Mouse (Mus musculus): ENCODE results near the gene 4932438H23Rik.

The 4932438H23Rik gene

DNA sequence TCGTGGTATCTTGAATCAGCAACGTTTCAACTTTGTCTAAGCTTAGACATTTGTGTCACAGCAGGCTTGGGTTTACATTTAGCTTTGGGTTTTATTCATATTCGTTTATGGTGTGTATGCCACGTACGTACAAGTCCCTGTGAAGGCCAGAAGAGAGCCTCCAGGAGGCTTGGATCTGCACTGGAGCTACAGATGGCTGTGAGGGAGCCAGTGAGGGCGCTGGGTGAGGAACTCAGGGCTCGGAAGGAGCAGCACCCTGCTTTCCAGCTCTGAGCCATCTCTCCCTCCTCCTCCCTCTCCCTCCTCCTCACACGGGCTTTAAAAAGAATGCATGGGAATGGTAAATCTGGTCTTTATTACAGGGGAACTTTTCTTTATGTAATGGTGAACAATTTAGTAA, 41.3 kb downstream of the 4932438H23Rik start:
- no peak for TF ChIP-seq GATA4 (IDR thresholded peaks at IDR 0.05; ENCODE audit: insufficient replicate concordance, low read length)

GRCm38 (mm10) chr16:91045511-91045910, 49.4 kb downstream of the 4932438H23Rik start:
- TF ChIP-seq GATA4 (IDR thresholded peaks at IDR 0.05; ENCODE audit: insufficient replicate concordance, low read length), result no peak

DNA sequence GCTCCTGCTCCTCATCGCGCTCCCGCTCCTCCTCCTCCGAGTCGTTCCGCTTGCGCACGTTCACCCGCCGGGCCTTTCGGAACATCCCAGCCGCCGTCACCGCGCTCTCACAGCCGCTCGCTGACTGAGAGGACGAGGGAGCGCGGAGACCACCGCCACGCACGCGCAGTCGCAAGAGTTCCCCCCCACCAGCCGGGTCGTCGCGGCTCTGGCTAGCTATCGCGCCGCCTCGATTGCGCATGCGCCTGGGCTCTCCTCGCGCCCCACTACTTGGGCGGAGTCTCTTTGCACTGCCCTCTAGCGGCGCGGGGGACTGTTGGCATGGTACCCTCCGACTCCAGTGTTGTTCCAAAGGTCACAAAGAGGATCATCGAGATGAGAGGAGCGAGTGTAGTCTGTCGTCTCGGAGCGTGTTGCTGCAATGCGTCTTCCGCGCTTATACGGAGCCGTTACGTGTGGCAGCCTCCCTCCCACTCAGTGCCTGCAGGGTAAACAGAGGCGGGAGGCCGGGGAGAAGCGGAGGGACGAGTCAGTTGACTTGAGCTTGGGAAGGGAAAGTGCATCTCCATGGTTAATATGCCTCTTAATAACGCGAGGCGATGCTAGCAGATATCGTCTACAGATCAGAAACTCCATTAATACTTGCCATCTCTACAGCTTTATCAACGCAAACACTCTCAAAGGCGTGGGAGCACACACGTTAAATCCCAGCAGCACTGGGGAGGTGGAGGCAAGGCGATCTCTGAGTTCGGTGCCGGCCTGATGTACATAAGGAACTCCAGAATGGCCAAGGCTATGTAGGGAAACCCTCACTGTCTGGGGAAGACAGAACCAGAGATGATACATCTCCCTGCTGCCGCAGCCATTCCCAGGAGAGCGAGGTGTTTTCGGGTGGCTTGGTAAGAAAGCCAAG, 50.4 kb downstream of the 4932438H23Rik start, which contains the start of gene Paxbp1:
Gene Paxbp1 (minus strand): TSS at position 274 of the 913 bp plus-strand sequence.
- TF ChIP-seq GATA4 (IDR thresholded peaks at IDR 0.05; ENCODE audit: insufficient replicate concordance, low read length), result peak; percentile 81; the same call in 1 of the 2 replicates

DNA sequence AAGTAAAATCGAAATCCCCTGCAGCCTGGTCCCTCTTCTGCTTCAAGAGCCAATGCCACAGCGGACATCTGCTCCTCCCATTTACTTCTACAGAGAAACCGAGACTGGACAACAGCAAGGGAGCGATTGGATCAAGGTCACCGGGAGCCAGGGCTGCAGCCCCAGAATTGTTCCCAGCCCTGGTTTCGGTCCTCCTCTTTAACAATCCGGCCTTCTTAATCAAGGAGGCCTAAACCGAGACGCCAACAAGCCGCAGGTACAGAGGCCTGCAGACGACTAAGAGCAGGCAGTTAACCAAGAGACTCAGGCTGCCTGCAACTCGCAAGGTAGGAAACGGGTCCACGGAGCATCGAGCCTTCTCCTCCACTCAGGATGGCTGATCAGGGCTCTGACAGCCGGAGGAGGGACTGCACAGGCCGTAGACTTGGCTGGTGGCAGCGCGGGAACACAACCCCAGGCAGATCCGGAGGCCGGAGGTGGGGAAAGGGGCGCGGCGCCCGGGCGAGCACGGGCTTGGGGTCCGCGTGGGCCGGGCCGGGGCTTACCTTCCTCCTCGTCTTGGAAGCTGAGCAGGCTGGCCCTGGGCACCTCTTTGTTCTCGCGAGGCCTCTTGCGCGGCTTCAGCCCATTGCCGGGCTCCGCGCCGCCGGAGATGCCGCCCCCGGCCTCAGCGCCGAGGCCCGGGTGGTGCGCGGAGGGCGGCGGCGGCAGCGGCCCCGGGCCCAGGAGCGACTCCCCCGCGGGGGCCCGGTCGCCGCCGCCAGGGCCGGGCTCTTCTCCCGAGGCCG, 51.3 kb downstream of the 4932438H23Rik start:
- TF ChIP-seq GATA4 (IDR thresholded peaks at IDR 0.05; ENCODE audit: insufficient replicate concordance, low read length), result no peak

GRCm38 (mm10) chr16:91042640-91043039, 52.3 kb downstream of the 4932438H23Rik start:
- no peak for TF ChIP-seq GATA4 (IDR thresholded peaks at IDR 0.05; ENCODE audit: insufficient replicate concordance, low read length)

GRCm38 (mm10) chr16:91035866-91036265, 59.1 kb downstream of the 4932438H23Rik start:
- TF ChIP-seq GATA4 (IDR thresholded peaks at IDR 0.05; ENCODE audit: insufficient replicate concordance, low read length), result no peak

DNA sequence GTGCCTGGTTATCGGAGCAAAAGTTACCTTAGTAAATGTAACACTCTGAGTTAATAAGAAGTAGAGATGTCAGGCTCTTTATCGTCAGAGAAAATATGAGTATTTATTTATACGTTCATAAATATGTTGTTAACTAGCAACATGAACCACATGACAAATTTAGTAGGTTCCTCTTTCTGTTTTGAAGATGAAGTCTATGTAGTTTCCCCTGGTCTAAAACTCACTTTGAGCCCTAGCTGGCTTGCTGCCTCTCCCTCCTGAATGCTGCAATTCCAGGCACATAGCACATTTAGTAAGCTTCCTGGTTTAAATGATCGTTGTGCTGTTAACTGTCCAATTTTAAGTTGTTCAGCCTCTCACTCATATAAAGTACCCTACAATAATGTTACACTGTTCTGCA, 64.2 kb downstream of the 4932438H23Rik start:
- TF ChIP-seq GATA4 (IDR thresholded peaks at IDR 0.05; ENCODE audit: insufficient replicate concordance, low read length), result no peak

DNA sequence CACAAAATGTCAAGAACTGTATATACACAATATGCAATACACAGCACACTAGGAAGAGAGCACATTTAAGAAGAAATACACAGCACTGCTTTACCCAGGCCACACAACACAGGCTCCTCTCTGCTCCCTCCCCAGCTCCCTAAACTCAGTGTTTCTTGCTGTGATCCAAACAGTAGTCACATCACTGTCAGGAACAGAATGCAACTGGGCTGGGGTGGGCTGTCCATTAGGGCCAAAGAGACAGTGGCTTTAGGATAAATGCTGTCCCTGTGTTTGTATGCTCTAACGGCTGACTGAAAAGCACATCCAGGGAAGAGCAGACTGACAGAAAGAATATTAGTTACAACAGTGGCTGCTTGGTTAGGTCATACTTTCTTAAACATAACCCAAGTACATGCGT, 65.0 kb downstream of the 4932438H23Rik start:
- no peak for TF ChIP-seq GATA4 (IDR thresholded peaks at IDR 0.05; ENCODE audit: insufficient replicate concordance, low read length)

DNA sequence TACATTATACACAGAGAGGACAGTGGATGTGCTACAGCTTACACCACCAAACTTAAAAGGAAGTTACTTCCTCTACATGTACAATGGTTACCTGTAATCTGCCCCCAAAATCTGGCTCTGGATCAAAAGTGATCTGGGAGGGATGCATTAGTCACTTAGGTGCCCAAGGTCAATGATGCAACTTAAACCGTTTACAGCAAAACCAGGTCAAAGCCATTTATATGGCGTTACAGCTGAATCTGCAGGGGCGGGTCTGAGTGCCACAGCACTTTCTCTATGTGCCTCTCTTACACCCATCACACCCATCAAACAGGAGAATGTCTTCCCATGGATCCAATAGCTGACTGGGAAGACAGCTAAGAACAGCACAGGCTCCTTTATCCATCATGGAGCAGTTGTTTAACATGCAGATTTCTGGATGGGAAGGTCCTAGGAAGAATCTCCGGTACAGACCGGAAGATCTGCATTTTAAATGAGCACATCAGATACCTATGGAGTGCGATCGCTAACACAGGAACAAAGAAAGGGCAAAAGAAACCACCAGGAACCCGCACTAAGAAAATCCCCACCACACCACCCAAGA, 65.7 kb downstream of the 4932438H23Rik start:
- TF ChIP-seq GATA4 (IDR thresholded peaks at IDR 0.05; ENCODE audit: insufficient replicate concordance, low read length), result no peak

DNA sequence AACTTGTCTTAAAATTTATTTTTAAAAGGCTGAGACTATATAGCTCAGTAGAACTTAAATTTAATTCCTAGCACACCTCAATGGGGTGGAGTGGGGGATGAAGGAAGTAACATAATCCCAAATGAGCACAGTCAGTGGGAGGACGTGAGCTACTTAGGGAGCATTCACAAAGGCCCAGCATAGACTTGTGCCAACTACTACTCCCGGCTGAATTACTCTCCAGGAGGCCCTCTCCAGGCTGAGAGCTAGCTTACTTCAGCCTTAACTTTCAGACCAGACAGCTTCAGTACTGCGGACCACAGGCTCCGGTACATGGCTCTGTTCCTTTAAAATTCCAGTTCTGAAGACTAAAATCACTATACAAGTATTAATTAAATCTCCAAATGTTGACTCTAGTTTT, 68.6 kb downstream of the 4932438H23Rik start:
- TF ChIP-seq GATA4 (IDR thresholded peaks at IDR 0.05; ENCODE audit: insufficient replicate concordance, low read length), result no peak

GRCm38 (mm10) chr16:91023384-91023783, 71.5 kb downstream of the 4932438H23Rik start:
- TF ChIP-seq GATA4 (IDR thresholded peaks at IDR 0.05; ENCODE audit: insufficient replicate concordance, low read length), result no peak

- no peak for TF ChIP-seq GATA4 (IDR thresholded peaks at IDR 0.05; ENCODE audit: insufficient replicate concordance, low read length)
These were observed 74.0 kb downstream of the 4932438H23Rik start for GRCm38 (mm10) chr16:91020842-91021483.

DNA sequence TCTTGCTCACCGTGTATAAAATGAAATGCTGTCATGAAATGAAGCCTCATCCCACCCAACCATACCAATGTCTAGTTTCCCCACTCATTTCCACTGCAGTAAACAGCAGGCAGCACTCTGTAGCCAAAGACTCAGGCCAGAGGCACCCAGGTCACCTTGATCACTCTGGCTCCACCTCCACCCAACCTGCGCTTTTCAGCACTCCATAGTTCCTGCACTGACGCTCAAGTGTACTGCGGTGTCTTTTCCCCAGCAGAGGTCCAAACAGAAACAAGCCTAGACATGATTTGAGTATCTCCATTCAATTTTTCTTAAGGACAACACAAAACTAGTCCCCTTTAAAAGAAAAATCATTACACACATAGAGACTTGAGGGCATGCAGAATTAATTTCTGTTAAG, 75.4 kb downstream of the 4932438H23Rik start:
- TF ChIP-seq GATA4 (IDR thresholded peaks at IDR 0.05; ENCODE audit: insufficient replicate concordance, low read length), result no peak

- TF ChIP-seq GATA4 (IDR thresholded peaks at IDR 0.05; ENCODE audit: insufficient replicate concordance, low read length), result no peak
These were observed 79.2 kb downstream of the 4932438H23Rik start for GRCm38 (mm10) chr16:91015761-91016160.

DNA sequence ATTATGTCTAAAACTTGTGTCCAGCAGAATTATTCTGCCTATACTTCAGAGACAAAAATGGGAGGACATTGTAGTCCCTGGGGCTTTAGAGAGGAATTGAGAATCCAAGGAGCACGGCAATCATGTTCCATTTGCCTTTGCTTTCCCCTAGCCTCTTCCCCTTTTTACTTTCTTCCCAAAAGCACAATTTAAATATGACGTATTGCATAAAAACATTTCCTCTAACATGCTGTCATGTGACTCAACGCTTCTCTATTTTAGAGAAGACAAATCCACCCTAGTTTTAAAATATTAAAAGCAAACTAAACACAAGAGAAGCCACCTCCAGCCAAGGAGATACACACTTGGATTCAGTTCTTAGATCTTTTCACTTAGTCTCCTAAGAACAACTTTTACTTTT, 83.1 kb downstream of the 4932438H23Rik start:
- TF ChIP-seq GATA4 (IDR thresholded peaks at IDR 0.05; ENCODE audit: insufficient replicate concordance, low read length), result no peak
